Mouse (Mus musculus): ENCODE results near the gene Hebp1. TPM values are rescaled to one million over a fixed set of nuclear protein-coding genes. Genes with fewer than 3 reads are reported as not detected.

The Hebp1 gene
- 26.4 and 34.1 TPM in 2 replicates for polyA plus RNA-seq (2012; rRNA removed)

- H3K27ac ChIP-seq (ENCODE audit: control insufficient read depth, insufficient read depth, low read length), result no peak within 1 kb of the TSS
- peak within 1 kb of the TSS; percentile 83 for H3K4me3 ChIP-seq (ENCODE audit: control insufficient read depth, insufficient read depth, low read length)
- H3K36me3 ChIP-seq (ENCODE audit: control insufficient read depth, insufficient read depth, low read length), result no peaks in the 10 kb centered on the region
- TF ChIP-seq CTCF (IDR thresholded peaks at IDR 0.05; ENCODE audit: borderline replicate concordance, control insufficient read depth, extremely low read depth, insufficient read depth, low read length, poor library complexity) (no peak), POLR2A (IDR thresholded peaks at IDR 0.05; ENCODE audit: control insufficient read depth, extremely low read depth, insufficient read depth, low read length, poor library complexity) (0 out of 2 replicates have a peak, but pooled peaks have one; percentile 45)
- under 1% methylated on average over 52 of the region's 52 CpGs for WGBS
- peak; percentile 89 for DNase-seq
- peaks cover 6% of the 10 kb centered on the region; the same call in 1 of the 2 replicates for H3K4me1 ChIP-seq (replicated peaks; ENCODE audit: control insufficient read depth, insufficient read depth, low read length)
- H3K27me3 ChIP-seq (ENCODE audit: control insufficient read depth, insufficient read depth, low read length), result no peaks in the 10 kb centered on the region
These were observed at the start of gene Hebp1, which contains the start of gene Fam234b for GRCm38 (mm10) chr6:135197921-135198532. Hebp1 (minus strand) TSS chr6:135198022. Fam234b (plus strand) TSS chr6:135197977.

- 90% methylated on average over 8 of the region's 8 CpGs for WGBS
- no peak for DNase-seq
These were observed 47.8 kb upstream of the Hebp1 start for GRCm38 (mm10) chr6:135245586-135245985.

DNA sequence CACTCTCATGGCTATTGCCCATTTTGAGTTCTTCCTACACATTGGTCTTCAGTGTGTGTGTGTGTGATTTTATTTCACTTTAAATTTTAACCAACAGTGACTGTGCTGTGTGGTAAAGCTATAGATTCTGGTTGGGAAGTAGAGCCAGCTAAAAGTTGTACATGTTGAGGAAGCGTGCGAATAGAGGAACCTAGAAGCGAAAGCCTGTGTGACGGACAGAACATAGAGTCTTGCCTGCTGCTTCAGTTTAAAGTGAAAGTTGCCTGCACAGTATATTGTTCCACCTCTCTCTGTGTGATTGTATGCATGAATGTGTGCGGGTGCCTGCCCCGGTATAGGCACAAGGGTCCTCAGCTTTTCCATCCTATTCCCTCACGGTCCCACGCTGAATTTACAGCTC, 42.5 kb upstream of the Hebp1 start:
- Histone ChIP-seq H3K36me3 (ENCODE audit: control insufficient read depth, insufficient read depth, low read length) (no peaks in the 10 kb centered on the region), H3K27ac (ENCODE audit: control insufficient read depth, insufficient read depth, low read length) (no peak overlapping the region), H3K27me3 (ENCODE audit: control insufficient read depth, insufficient read depth, low read length) (no peaks in the 10 kb centered on the region), H3K4me1 (replicated peaks; ENCODE audit: control insufficient read depth, insufficient read depth, low read length) (peaks cover 18% of the 10 kb centered on the region), H3K4me3 (ENCODE audit: control insufficient read depth, insufficient read depth, low read length) (no peak overlapping the region)
- WGBS, result 61% methylated on average over 8 of the region's 8 CpGs
- no peak for TF ChIP-seq POLR2A (IDR thresholded peaks at IDR 0.05; ENCODE audit: control insufficient read depth, extremely low read depth, insufficient read depth, low read length, poor library complexity)
- TF ChIP-seq CTCF (IDR thresholded peaks at IDR 0.05; ENCODE audit: borderline replicate concordance, control insufficient read depth, extremely low read depth, insufficient read depth, low read length, poor library complexity), result no peak
- no peak for DNase-seq

More at GRCm38 (mm10) chr6:135245586-135245985, 47.8 kb upstream of the Hebp1 start:
- Histone ChIP-seq H3K27me3 (ENCODE audit: control insufficient read depth, insufficient read depth, low read length) (no peaks in the 10 kb centered on the region), H3K36me3 (ENCODE audit: control insufficient read depth, insufficient read depth, low read length) (no peaks in the 10 kb centered on the region), H3K4me3 (ENCODE audit: control insufficient read depth, insufficient read depth, low read length) (no peak overlapping the region), H3K27ac (ENCODE audit: control insufficient read depth, insufficient read depth, low read length) (no peak overlapping the region), H3K4me1 (replicated peaks; ENCODE audit: control insufficient read depth, insufficient read depth, low read length) (no peaks in the 10 kb centered on the region)
- TF ChIP-seq POLR2A (IDR thresholded peaks at IDR 0.05; ENCODE audit: control insufficient read depth, extremely low read depth, insufficient read depth, low read length, poor library complexity) (no peak), CTCF (IDR thresholded peaks at IDR 0.05; ENCODE audit: borderline replicate concordance, control insufficient read depth, extremely low read depth, insufficient read depth, low read length, poor library complexity) (no peak)

DNA sequence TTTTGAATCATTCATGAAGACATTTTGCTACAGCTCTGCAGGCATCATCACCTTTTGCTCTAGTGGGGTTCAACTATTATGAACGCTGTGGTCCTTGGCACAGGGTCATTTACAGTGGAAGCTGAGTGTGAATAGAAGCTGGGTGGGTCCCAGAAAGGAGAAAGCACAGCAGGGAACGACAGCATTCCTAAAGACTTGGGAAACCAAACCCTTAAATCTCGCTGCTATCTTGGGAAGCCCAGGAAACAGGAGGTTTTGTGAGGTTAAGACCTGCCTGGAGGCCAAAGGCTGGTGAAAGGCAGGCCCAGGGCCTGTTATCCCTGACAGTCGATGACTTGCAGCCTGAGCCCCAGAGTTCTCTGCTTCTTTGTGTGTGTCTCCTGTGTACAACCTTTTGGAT, 40.4 kb upstream of the Hebp1 start:
- WGBS, result 89% methylated on average over 4 of the region's 4 CpGs
- Histone ChIP-seq H3K36me3 (ENCODE audit: control insufficient read depth, insufficient read depth, low read length) (no peaks in the 10 kb centered on the region; the same call in 1 of the 2 replicates), H3K4me3 (ENCODE audit: control insufficient read depth, insufficient read depth, low read length) (no peak overlapping the region), H3K27ac (ENCODE audit: control insufficient read depth, insufficient read depth, low read length) (no peak overlapping the region), H3K4me1 (replicated peaks; ENCODE audit: control insufficient read depth, insufficient read depth, low read length) (peaks cover 20% of the 10 kb centered on the region), H3K27me3 (ENCODE audit: control insufficient read depth, insufficient read depth, low read length) (no peaks in the 10 kb centered on the region)
- DNase-seq, result no peak
- TF ChIP-seq CTCF (IDR thresholded peaks at IDR 0.05; ENCODE audit: borderline replicate concordance, control insufficient read depth, extremely low read depth, insufficient read depth, low read length, poor library complexity) (no peak), POLR2A (IDR thresholded peaks at IDR 0.05; ENCODE audit: control insufficient read depth, extremely low read depth, insufficient read depth, low read length, poor library complexity) (no peak)

GRCm38 (mm10) chr6:135237326-135237725, 39.5 kb upstream of the Hebp1 start:
- Histone ChIP-seq H3K4me1 (replicated peaks; ENCODE audit: control insufficient read depth, insufficient read depth, low read length) (peaks cover 20% of the 10 kb centered on the region), H3K27me3 (ENCODE audit: control insufficient read depth, insufficient read depth, low read length) (no peaks in the 10 kb centered on the region), H3K4me3 (ENCODE audit: control insufficient read depth, insufficient read depth, low read length) (no peak overlapping the region), H3K36me3 (ENCODE audit: control insufficient read depth, insufficient read depth, low read length) (no peaks in the 10 kb centered on the region; the same call in 1 of the 2 replicates), H3K27ac (ENCODE audit: control insufficient read depth, insufficient read depth, low read length) (no peak overlapping the region)
- WGBS, result 6% methylated on average over 14 of the region's 14 CpGs
- no peak for TF ChIP-seq POLR2A (IDR thresholded peaks at IDR 0.05; ENCODE audit: control insufficient read depth, extremely low read depth, insufficient read depth, low read length, poor library complexity)
- peak; percentile 8; the same call in 1 of the 2 replicates for TF ChIP-seq CTCF (IDR thresholded peaks at IDR 0.05; ENCODE audit: borderline replicate concordance, control insufficient read depth, extremely low read depth, insufficient read depth, low read length, poor library complexity)
- peak; percentile 47 for DNase-seq

DNA sequence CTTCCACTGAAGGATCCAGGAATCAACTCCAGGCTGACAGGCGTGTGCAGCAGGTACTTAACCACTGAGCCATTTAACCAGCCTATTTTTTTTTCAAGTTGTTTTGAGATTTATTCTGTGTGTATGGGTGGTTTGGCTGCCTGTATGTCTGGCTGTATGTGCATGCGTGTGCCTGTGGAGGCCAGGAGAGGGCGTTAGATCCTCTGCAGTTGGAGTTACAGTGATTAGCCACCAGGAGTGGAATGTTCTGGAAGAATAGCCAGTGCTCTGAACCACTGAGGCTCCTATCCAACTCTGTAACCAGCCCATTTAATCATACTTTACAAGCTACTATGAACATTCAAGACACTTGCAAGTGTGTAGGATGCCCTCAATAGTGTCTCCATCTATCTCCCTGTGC, 38.8 kb upstream of the Hebp1 start:
- Histone ChIP-seq H3K27ac (ENCODE audit: control insufficient read depth, insufficient read depth, low read length) (no peak overlapping the region), H3K4me1 (replicated peaks; ENCODE audit: control insufficient read depth, insufficient read depth, low read length) (peaks cover 20% of the 10 kb centered on the region), H3K4me3 (ENCODE audit: control insufficient read depth, insufficient read depth, low read length) (no peak overlapping the region), H3K36me3 (ENCODE audit: control insufficient read depth, insufficient read depth, low read length) (no peaks in the 10 kb centered on the region; the same call in 1 of the 2 replicates), H3K27me3 (ENCODE audit: control insufficient read depth, insufficient read depth, low read length) (no peaks in the 10 kb centered on the region)
- 94% methylated on average over 3 of the region's 3 CpGs for WGBS
- DNase-seq, result no peak
- TF ChIP-seq CTCF (IDR thresholded peaks at IDR 0.05; ENCODE audit: borderline replicate concordance, control insufficient read depth, extremely low read depth, insufficient read depth, low read length, poor library complexity), result no peak
- no peak for TF ChIP-seq POLR2A (IDR thresholded peaks at IDR 0.05; ENCODE audit: control insufficient read depth, extremely low read depth, insufficient read depth, low read length, poor library complexity)
